Mouse (Mus musculus) ES-Bruce4 (cell line): ENCODE results near the gene Gstm2. TPM values are rescaled to one million over a fixed set of nuclear protein-coding genes. Genes with fewer than 3 reads are reported as not detected.
"Not testable (repeated sequence)": the region's sequence is repeated elsewhere in the genome, so short reads cannot be mapped to it uniquely, and the experiment has no call there.

Source experiments
- H3K27ac ChIP-seq: 2 replicates; pipeline ENCODE4 v1.5.1; 2012; ENCODE audit warnings: low read length, inconsistent platforms; ENCODE audit not compliant: insufficient read depth
- H3K27me3 ChIP-seq: 2 replicates; pipeline ENCODE4 v1.6.1; 2012; ENCODE audit warnings: mild to moderate bottlenecking, low read length, inconsistent platforms; ENCODE audit not compliant: control insufficient read depth, poor library complexity, insufficient read depth, severe bottlenecking
- H3K36me3 ChIP-seq: 2 replicates; pipeline ENCODE4 v1.6.1; 2012; ENCODE audit warnings: inconsistent platforms, mild to moderate bottlenecking, low read length, moderate library complexity; ENCODE audit not compliant: control insufficient read depth, poor library complexity, insufficient read depth, severe bottlenecking
- H3K4me1 ChIP-seq: one replicate; pipeline ENCODE4 v1.8.1; 2011; ENCODE audit warnings: low read length; ENCODE audit not compliant: control insufficient read depth, insufficient read depth
- H3K4me3 ChIP-seq: 2 replicates; pipeline ENCODE4 v1.5.1; 2011; ENCODE audit warnings: low read depth, mild to moderate bottlenecking, low read length
- H3K9ac ChIP-seq: 2 replicates; pipeline ENCODE4 v1.6.1; 2012; ENCODE audit warnings: low read depth, mild to moderate bottlenecking, inconsistent platforms; ENCODE audit not compliant: poor library complexity, severe bottlenecking
- H3K9me3 ChIP-seq: replicated peaks from 2 replicates; pipeline ENCODE4 v1.6.1; 2012; ENCODE audit warnings: mild to moderate bottlenecking, low read length, inconsistent platforms; ENCODE audit not compliant: control insufficient read depth, poor library complexity, insufficient read depth, severe bottlenecking
- CTCF ChIP-seq: IDR thresholded peaks from one replicate; pipeline ENCODE4 v1.8.1; 2011; ENCODE audit warnings: low read depth, low read length
- EP300 ChIP-seq: IDR thresholded peaks from 2 replicates; pipeline ENCODE4 v1.6.1; 2011; ENCODE audit warnings: low read depth, low read length; ENCODE audit not compliant: insufficient read depth
- POLR2A ChIP-seq: IDR thresholded peaks from one replicate; pipeline ENCODE4 v1.8.1; 2011; ENCODE audit warnings: low read length; ENCODE audit not compliant: insufficient read depth
- polyA plus RNA-seq: library from polyadenylated mRNA; stranded (reverse); fragments of >200 nt; gene quantifications from 2 replicates; pipeline ENCODE4 v1.2.4, GENCODE M21; 2011; ENCODE audit warnings: low read depth; ENCODE audit not compliant: missing spikeins, insufficient read depth, insufficient read length

Gstm2 gene
- polyA plus RNA-seq, 1 experiment = 74.8 TPM

GRCm38 (mm10) chr3:107983771-107984170 is 2.5 kb downstream of the Gstm2 start:
- Histone ChIP-seq H3K9me3 (no peaks in the 10 kb centered on the region), H3K4me1 (no peaks in the 10 kb centered on the region), H3K27me3 (no peaks in the 10 kb centered on the region), H3K27ac (no peak overlapping the region), H3K4me3 (no peak overlapping the region), H3K36me3 (no peaks in the 10 kb centered on the region), H3K9ac (no peak overlapping the region)
- TF ChIP-seq EP300 (no peak), CTCF (no peak), POLR2A (no peak)

GRCm38 (mm10) chr3:107982726-107983125 is 3.5 kb downstream of the Gstm2 start:
- H3K27me3 ChIP-seq = no peaks in the 10 kb centered on the region
- no peak overlapping the region for H3K9ac ChIP-seq
- H3K27ac ChIP-seq = no peak overlapping the region
- H3K9me3 ChIP-seq = no peaks in the 10 kb centered on the region
- TF ChIP-seq CTCF = no peak
- no peak for TF ChIP-seq EP300
- TF ChIP-seq POLR2A = no peak
- no peaks in the 10 kb centered on the region for H3K36me3 ChIP-seq
- no peak overlapping the region for H3K4me3 ChIP-seq
- no peaks in the 10 kb centered on the region for H3K4me1 ChIP-seq

- no peak overlapping the region for H3K9ac ChIP-seq
- no peaks in the 10 kb centered on the region for H3K27me3 ChIP-seq
- H3K9me3 ChIP-seq = no peaks in the 10 kb centered on the region
- no peak overlapping the region for H3K27ac ChIP-seq
- no peaks in the 10 kb centered on the region for H3K36me3 ChIP-seq
- H3K4me1 ChIP-seq = no peaks in the 10 kb centered on the region
- no peak overlapping the region for H3K4me3 ChIP-seq
- TF ChIP-seq CTCF (no peak), POLR2A (no peak), EP300 (no peak)
These were observed 5.0 kb downstream of the Gstm2 start for GRCm38 (mm10) chr3:107981261-107981660.

GRCm38 (mm10) chr3:107977691-107978090 is 8.6 kb downstream of the Gstm2 start:
- Histone ChIP-seq H3K4me3 (no peak overlapping the region), H3K9me3 (no peaks in the 10 kb centered on the region), H3K27ac (no peak overlapping the region), H3K27me3 (no peaks in the 10 kb centered on the region), H3K36me3 (no peaks in the 10 kb centered on the region), H3K9ac (no peak overlapping the region), H3K4me1 (no peaks in the 10 kb centered on the region)
- TF ChIP-seq POLR2A = no peak
- TF ChIP-seq EP300 = no peak
- TF ChIP-seq CTCF = no peak

- Histone ChIP-seq H3K9me3 (no peaks in the 10 kb centered on the region), H3K9ac (no peak overlapping the region), H3K4me3 (no peak overlapping the region), H3K27me3 (no peaks in the 10 kb centered on the region), H3K27ac (no peak overlapping the region), H3K4me1 (no peaks in the 10 kb centered on the region), H3K36me3 (no peaks in the 10 kb centered on the region)
- TF ChIP-seq CTCF = no peak
- TF ChIP-seq EP300 = no peak
- TF ChIP-seq POLR2A = no peak
These were observed 12.0 kb downstream of the Gstm2 start for GRCm38 (mm10) chr3:107974237-107974636.

GRCm38 (mm10) chr3:107972070-107972469 is 14.2 kb downstream of the Gstm2 start:
- Histone ChIP-seq H3K4me1 (peaks cover 2% of the 10 kb centered on the region), H3K9me3 (no peaks in the 10 kb centered on the region), H3K4me3 (no peak overlapping the region), H3K36me3 (no peaks in the 10 kb centered on the region), H3K27ac (no peak overlapping the region), H3K27me3 (no peaks in the 10 kb centered on the region), H3K9ac (no peak overlapping the region)
- TF ChIP-seq CTCF (no peak), EP300 (no peak), POLR2A (no peak)

- H3K27ac ChIP-seq, H3K9ac ChIP-seq, H3K36me3 ChIP-seq, H3K27me3 ChIP-seq, H3K4me3 ChIP-seq, H3K4me1 ChIP-seq, H3K9me3 ChIP-seq: not testable (repeated sequence)
These were observed 15.2 kb downstream of the Gstm2 start for GRCm38 (mm10) chr3:107971101-107971500.
